7 mouse cellular contexts compared by ENCODE assay signal in genomic region chr17:35838570-35838969, GRCm38 (mm10). TPM values are rescaled to one million over a fixed set of nuclear protein-coding genes. Genes with fewer than 3 reads are reported as not detected.
A peak's percentile ranks its signal among the peaks of the same experiment; 100 is the strongest.
DNase-seq lines count a peak whose midpoint lies in the region; ATAC-seq and TF ChIP-seq lines count a peak whose summit lies in the region.

No protein-coding gene starts in this region.

- H3K4me3 ChIP-seq in spleen, adult 2 months (ENCODE audit: extremely low read depth, insufficient read depth, insufficient read length): no peak overlapping the region
- peak overlapping the region; percentile 63 for H3K4me3 ChIP-seq in forebrain, embryonic 16.5 days (replicated peaks; ENCODE audit: low read length)
- H3K4me3 ChIP-seq in liver, embryonic 12.5 days: peak overlapping the region; percentile 74

- no peaks in the 10 kb centered on the region for H3K27me3 ChIP-seq in spleen, adult 2 months (ENCODE audit: control insufficient read depth, insufficient read depth, low read length)
- H3K27me3 ChIP-seq in forebrain, embryonic 16.5 days (replicated peaks; ENCODE audit: control insufficient read depth, insufficient read depth, low read length): no peaks in the 10 kb centered on the region
- H3K27me3 ChIP-seq in liver, embryonic 12.5 days (replicated peaks): no peaks in the 10 kb centered on the region

- H3K4me1 ChIP-seq in spleen, adult 2 months (ENCODE audit: control insufficient read depth, insufficient read depth, insufficient read length): no peaks in the 10 kb centered on the region
- H3K4me1 ChIP-seq in forebrain, embryonic 16.5 days (replicated peaks; ENCODE audit: control insufficient read depth, insufficient read depth, low read length): peaks cover 48% of the 10 kb centered on the region
- H3K4me1 ChIP-seq in liver, embryonic 12.5 days: peaks cover 72% of the 10 kb centered on the region

- H3K9me3 ChIP-seq in forebrain, embryonic 16.5 days (ENCODE audit: control insufficient read depth, low read length): no peaks in the 10 kb centered on the region
- H3K9me3 ChIP-seq in liver, embryonic 12.5 days (replicated peaks): no peaks in the 10 kb centered on the region

- H3K4me2 ChIP-seq in forebrain, embryonic 16.5 days (ENCODE audit: low read length): peak overlapping the region; percentile 78
- H3K4me2 ChIP-seq in liver, embryonic 12.5 days: peak overlapping the region; percentile 83

- peak overlapping the region; percentile 47; the same call in 1 of the 2 replicates for H3K27ac ChIP-seq in spleen, adult 2 months (ENCODE audit: insufficient read depth, low read length)
- H3K27ac ChIP-seq in forebrain, embryonic 16.5 days (ENCODE audit: low read length): peak overlapping the region; percentile 94
- peak overlapping the region; percentile 96 for H3K27ac ChIP-seq in liver, embryonic 12.5 days

- H3K9ac ChIP-seq in forebrain, embryonic 16.5 days (replicated peaks; ENCODE audit: low read depth, low read length): peak overlapping the region; percentile 61
- peak overlapping the region; percentile 76 for H3K9ac ChIP-seq in liver, embryonic 12.5 days

- no peak for ATAC-seq in forebrain, embryonic 16.5 days
- no peak for ATAC-seq in liver, embryonic 12.5 days

- H3K36me3 ChIP-seq in spleen, adult 2 months (ENCODE audit: control insufficient read depth, insufficient read depth, low read length): peaks cover 22% of the 10 kb centered on the region
- peaks cover 27% of the 10 kb centered on the region for H3K36me3 ChIP-seq in forebrain, embryonic 16.5 days (ENCODE audit: control insufficient read depth, insufficient read depth)
- peaks cover 34% of the 10 kb centered on the region for H3K36me3 ChIP-seq in liver, embryonic 12.5 days

- 8% methylated on average over 5 of the region's 5 CpGs for WGBS in spleen, adult 2 months
- 0% methylated on average over 5 of the region's 5 CpGs for WGBS in forebrain, embryonic 16.5 days
- WGBS in liver, embryonic 12.5 days (ENCODE audit: insufficient replicate concordance): 1% methylated on average over 5 of the region's 5 CpGs

- no peak for TF ChIP-seq POLR2A in spleen, adult 2 months (IDR thresholded peaks at IDR 0.05; ENCODE audit: low read depth, low read length)

- TF ChIP-seq CTCF in spleen, adult 2 months (IDR thresholded peaks at IDR 0.05; ENCODE audit: extremely low read depth, insufficient read depth, insufficient read length, insufficient replicate concordance): no peak

- no peak for DNase-seq in spleen, adult 2 months (ENCODE audit: low read depth in 1 of 2, low spot score in 2 of 2)
- no peak for DNase-seq in spleen, adult 12 weeks (ENCODE audit: low spot score)
- peak; percentile 86 for DNase-seq in testis, postnatal 14 days (ENCODE audit: low spot score)
- no peak for DNase-seq in cerebellum, adult 11 months
- no peak for DNase-seq in urinary bladder, postnatal 36 days (ENCODE audit: low spot score in 2 of 2)

RNA-seq across cellular contexts. Expression of gene Tubb5, which starts 0.5 kb away (rescaled TPM):
- polyA plus RNA-seq in spleen, adult 2 months (2012; rRNA removed): 305 and 404 TPM in 2 replicates
- 1,979 and 2,045 TPM in 2 replicates for polyA plus RNA-seq in forebrain, embryonic 16.5 days (2015; fragmentation: Nextera tagmentation; extraction: Ambion mirVana)
- polyA plus RNA-seq in liver, embryonic 12.5 days (2016; fragmentation: Nextera tagmentation; extraction: Ambion mirVana): 577 and 600 TPM in 2 replicates

RNA-seq across cellular contexts. Expression of gene Mdc1, which starts 2.7 kb away (rescaled TPM):
- polyA plus RNA-seq in spleen, adult 2 months (2012; rRNA removed): 10.8 and 11.6 TPM in 2 replicates
- 10.6 and 13.2 TPM in 2 replicates for polyA plus RNA-seq in forebrain, embryonic 16.5 days (2015; fragmentation: Nextera tagmentation; extraction: Ambion mirVana)
- polyA plus RNA-seq in liver, embryonic 12.5 days (2016; fragmentation: Nextera tagmentation; extraction: Ambion mirVana): 14.2 and 15.0 TPM in 2 replicates

RNA-seq across cellular contexts. Expression of gene Flot1, which starts 15.5 kb away (rescaled TPM):
- 29.9 and 35.8 TPM in 2 replicates for polyA plus RNA-seq in spleen, adult 2 months (2012; rRNA removed)
- polyA plus RNA-seq in forebrain, embryonic 16.5 days (2015; fragmentation: Nextera tagmentation; extraction: Ambion mirVana): 83.5 and 89.3 TPM in 2 replicates
- polyA plus RNA-seq in liver, embryonic 12.5 days (2016; fragmentation: Nextera tagmentation; extraction: Ambion mirVana): 38.0 and 43.1 TPM in 2 replicates

RNA-seq across cellular contexts. Expression of gene Ier3, which starts 17.1 kb away (rescaled TPM):
- polyA plus RNA-seq in spleen, adult 2 months (2012; rRNA removed): 3.7 and 5.1 TPM in 2 replicates
- 6.4 and 9.9 TPM in 2 replicates for polyA plus RNA-seq in forebrain, embryonic 16.5 days (2015; fragmentation: Nextera tagmentation; extraction: Ambion mirVana)
- 16.8 and 19.9 TPM in 2 replicates for polyA plus RNA-seq in liver, embryonic 12.5 days (2016; fragmentation: Nextera tagmentation; extraction: Ambion mirVana)

RNA-seq across cellular contexts. Expression of gene Nrm, which starts 22.5 kb away (rescaled TPM):
- polyA plus RNA-seq in spleen, adult 2 months (2012; rRNA removed): 58.5 and 84.2 TPM in 2 replicates
- polyA plus RNA-seq in forebrain, embryonic 16.5 days (2015; fragmentation: Nextera tagmentation; extraction: Ambion mirVana): 23.4 and 26.1 TPM in 2 replicates
- polyA plus RNA-seq in liver, embryonic 12.5 days (2016; fragmentation: Nextera tagmentation; extraction: Ambion mirVana): 29.5 and 29.8 TPM in 2 replicates
